Mouse (Mus musculus): ENCODE data around the gene Olfr223. TPM values are rescaled to one million over a fixed set of nuclear protein-coding genes. Genes with fewer than 3 reads are reported as not detected.
A peak's percentile ranks its signal among the peaks of the same experiment; 100 is the strongest.
"Not testable (repeated sequence)": the region's sequence is repeated elsewhere in the genome, so short reads cannot be mapped to it uniquely, and the experiment has no call there.

Olfr223 gene
- total RNA-seq, 2 experiments from 2014 or later = not detected

DNA sequence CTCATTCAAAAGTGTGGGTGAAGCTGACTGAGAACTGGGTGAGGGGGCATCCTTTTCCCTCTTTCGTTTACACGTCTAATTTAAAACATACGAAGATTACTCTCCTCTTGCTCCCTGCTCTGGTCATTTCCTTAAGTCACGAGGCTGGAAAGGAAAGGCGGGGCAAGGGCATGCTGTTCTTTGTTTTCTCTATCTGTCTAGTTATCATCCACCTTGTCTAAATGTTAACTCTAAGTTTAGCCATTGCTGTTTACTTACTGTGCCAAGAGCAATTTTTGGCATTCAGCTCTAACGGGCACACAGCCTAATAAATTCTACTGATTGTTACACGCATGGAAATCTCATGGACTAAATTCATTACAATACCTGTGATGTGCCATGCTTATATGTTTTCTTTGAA, 6.1 kb upstream of the Olfr223 start:
- no peak for ATAC-seq (replicated peaks; ENCODE audit: poor library complexity)

GRCm38 (mm10) chr11:59596950-59597349, 3.9 kb upstream of the Olfr223 start:
- ATAC-seq (replicated peaks; ENCODE audit: poor library complexity) = no peak

DNA sequence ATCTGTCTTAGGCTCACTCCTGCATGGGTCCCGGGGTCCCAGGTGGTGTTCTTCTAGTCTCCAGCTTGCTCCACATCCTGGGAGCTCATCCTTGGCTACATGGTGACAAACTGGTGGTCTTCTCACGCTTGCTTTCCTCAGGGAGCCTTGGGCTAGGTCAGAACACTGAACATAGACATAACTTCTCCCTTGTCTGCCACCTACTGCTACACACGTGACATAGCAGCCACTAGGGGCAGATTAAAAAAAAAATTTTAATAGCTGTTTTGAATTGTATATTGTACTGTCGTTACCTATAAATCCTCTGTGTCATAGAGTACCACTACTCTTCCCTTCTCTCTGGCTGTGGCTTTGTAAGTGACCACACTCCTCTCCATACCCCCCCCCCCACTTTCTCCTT, 3.0 kb upstream of the Olfr223 start:
- peak; percentile 52; the same call in 1 of the 2 replicates for ATAC-seq (replicated peaks; ENCODE audit: poor library complexity)

GRCm38 (mm10) chr11:59589496-59589895, 3.6 kb downstream of the Olfr223 start:
- ATAC-seq (replicated peaks; ENCODE audit: poor library complexity) = no peak

DNA sequence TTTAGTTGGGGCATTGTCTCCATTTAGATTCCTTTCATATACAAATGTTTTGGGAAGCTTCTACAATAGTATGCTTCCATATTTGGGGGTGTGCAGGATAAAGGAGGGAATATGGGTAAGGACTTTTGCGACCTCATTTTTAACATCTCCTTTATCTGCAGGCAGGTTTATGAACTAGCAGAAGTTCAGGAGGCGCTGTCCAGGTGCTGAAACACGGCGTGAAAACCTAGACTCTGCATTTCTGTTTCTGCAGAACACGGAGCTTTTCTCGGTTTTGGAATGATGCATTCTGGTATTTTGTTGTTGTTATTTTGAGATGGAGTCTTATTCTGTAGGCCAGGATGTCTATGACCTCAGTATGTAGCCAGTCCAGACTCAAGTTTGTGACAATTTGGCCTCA, 8.6 kb downstream of the Olfr223 start:
- no peak for ATAC-seq (replicated peaks; ENCODE audit: poor library complexity)

DNA sequence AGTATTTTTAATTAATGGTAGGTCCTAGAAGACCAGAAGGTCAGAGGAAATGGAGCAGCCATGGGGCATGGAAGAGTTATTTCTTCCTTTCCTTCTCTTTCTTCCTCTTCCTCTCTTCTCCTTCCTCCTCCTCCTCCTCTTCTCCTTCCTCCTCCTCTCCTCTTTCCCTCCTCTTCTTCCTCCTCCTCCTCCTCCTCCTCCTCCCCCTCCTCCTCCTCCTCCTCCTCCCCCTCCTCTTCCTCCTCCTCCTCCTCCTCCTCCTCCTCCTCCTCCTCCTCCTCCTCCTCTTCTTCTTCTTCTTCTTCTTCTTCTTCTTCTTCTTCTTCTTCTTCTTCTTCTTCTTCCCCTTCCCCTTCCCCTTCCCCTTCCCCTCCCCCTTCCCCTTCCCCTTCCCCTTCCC, 17.0 kb downstream of the Olfr223 start, which contains the start of gene Olfr222:
Olfr222 (minus strand) TSS at position 101 of the 400 bp plus-strand sequence.
- not testable (repeated sequence) for ATAC-seq (replicated peaks; ENCODE audit: poor library complexity)

DNA sequence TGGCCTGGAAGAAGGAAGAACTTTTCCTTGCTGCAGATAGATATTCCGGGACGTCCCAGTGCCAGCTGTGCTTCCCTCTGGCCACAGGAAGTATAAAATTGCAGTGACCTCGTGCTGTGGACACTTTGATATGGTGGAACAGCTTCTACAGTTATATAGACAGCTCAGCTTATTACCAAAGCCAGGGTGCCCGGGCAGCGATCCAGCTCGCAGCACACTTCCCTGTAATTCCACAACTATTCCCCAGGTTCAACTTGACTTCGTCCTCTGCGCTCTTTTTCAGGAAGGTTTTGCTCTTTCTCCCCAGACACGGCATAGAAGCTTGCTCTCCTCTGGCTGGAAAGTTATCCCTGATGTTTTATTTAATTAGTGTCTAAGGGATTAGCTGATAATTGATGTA, 17.4 kb downstream of the Olfr223 start:
- ATAC-seq (replicated peaks; ENCODE audit: poor library complexity) = no peak

GRCm38 (mm10) chr11:59569306-59569705, 23.8 kb downstream of the Olfr223 start:
- ATAC-seq (replicated peaks; ENCODE audit: poor library complexity) = peak; percentile 54; the same call in 1 of the 2 replicates

- ATAC-seq (replicated peaks; ENCODE audit: poor library complexity) = no peak
These were observed 30.3 kb downstream of the Olfr223 start for GRCm38 (mm10) chr11:59562837-59563236.

- ATAC-seq (replicated peaks; ENCODE audit: poor library complexity) = no peak
These were observed 30.8 kb downstream of the Olfr223 start for GRCm38 (mm10) chr11:59562336-59562735.

DNA sequence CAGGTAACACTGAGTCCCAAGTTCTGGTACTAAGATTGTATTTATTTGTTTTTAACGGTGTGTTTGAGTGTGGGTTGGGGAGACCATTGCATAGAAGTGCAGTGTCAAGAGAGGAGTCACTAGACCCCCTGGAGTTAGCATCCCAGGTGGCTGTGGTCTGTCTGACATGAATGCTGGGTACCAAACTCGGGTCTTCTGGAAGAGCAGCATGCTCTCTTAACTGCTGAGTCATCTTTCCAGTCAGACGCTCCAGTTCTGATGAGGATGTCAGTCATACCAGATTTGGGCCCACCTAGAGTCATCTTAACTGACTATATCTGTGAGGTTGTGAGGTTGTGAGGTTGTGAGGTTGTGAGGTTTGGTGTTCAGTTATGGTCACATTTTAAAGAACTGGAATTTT, 32.2 kb downstream of the Olfr223 start:
- ATAC-seq (replicated peaks; ENCODE audit: poor library complexity) = no peak

GRCm38 (mm10) chr11:59554535-59554934, 38.6 kb downstream of the Olfr223 start:
- ATAC-seq (replicated peaks; ENCODE audit: poor library complexity) = 0 out of 2 replicates have a peak, but pooled peaks have one; percentile 11

DNA sequence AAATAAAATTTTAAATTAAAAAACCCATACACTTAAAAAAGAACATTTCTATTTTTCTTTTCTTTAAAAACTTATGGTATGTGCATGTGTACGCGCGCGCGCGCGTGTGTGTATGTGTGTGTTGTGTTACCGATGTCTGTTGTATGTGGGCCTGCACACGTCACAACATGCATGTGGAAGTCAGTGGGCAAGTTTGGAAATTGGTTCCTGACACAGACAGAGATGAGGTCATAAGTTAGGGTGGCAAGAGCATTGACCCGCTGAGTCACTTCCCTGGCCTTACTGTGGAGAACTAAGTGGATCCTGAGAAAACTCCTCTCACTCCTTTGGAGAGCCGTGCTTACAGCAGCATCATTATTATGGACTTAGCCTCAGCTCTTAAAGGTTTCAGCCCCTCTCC, 39.0 kb downstream of the Olfr223 start:
- ATAC-seq (replicated peaks; ENCODE audit: poor library complexity) = 0 out of 2 replicates have a peak, but pooled peaks have one; percentile 11

DNA sequence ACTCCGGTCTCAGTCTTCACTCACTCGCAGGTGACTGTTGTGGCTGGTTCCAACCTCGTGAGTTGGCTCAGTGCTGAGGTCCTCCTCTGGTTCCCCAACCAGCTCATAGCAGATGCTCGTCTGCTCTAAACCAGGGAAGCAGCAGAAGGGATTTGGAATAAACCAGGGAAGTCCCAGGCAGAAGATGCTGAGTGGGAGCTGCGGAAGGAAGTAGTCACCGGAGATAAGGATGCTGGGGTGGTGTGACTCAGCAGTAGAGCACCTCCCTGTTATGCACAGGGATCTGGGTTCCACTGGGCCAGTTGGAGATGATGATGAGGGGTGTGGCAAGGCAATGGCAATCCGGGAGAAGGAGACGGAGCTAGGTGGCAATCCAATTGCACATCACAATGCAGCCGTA, 49.1 kb downstream of the Olfr223 start:
- ATAC-seq (replicated peaks; ENCODE audit: poor library complexity) = no peak

- peak; percentile 30; the same call in 1 of the 2 replicates for ATAC-seq (replicated peaks; ENCODE audit: poor library complexity)
These were observed 49.7 kb downstream of the Olfr223 start for GRCm38 (mm10) chr11:59543376-59543775.

DNA sequence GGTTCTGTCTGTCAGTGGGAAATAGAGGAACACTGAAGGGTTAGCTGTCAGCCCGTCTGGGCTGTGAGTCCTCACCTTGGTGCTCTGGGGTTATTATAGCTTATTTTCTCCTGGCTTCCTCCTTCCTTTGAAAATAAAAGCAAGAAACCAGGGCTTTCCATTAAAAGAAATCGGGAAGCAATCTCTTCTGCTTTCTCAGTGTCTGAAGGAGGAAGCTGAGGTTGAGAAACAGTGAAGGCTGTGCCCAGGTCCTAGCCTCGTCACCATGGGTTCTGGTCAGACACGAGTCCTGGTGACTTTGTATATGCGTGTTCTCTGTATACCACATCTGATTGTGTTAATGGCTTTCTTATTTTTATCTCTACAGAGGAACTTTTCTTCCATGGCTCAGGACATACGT, 50.6 kb downstream of the Olfr223 start:
- ATAC-seq (replicated peaks; ENCODE audit: poor library complexity) = peak; percentile 64

- peak; percentile 63 for ATAC-seq (replicated peaks; ENCODE audit: poor library complexity)
These were observed 51.8 kb downstream of the Olfr223 start, which contains the start of gene Nlrp3 for GRCm38 (mm10) chr11:59541324-59541723. TSS of gene Nlrp3 (plus strand) at chr11:59541568.

DNA sequence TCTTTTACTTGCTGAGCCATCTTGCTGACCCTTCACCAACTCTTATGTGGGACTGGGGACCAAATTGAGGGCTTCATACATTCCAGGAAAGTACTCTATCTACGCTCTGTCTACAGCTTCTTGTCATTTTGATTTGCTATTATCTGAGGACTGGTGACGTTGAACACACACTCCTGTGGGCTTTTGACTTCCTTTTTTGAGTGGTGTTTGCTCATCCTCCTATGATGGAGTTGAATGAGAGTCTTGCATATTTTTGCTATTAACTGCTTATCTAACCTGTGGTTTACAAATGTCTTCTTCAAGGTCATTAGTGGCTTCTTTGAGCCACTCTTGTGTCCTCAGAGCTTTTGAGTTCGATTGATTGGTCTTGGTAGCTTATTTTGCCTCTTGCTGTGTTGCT, 53.0 kb downstream of the Olfr223 start:
- ATAC-seq (replicated peaks; ENCODE audit: poor library complexity) = no peak

Other genes starting within 250 kb of the Olfr223 start
- not detected in 2 replicates for gene Prss38, start 217.6 kb downstream of the Olfr223 start, total RNA-seq (2015)
- gene Prss38, start 217.6 kb downstream of the Olfr223 start, total RNA-seq (2017) = not detected in 2 replicates
- 4.8 and 5.5 TPM in 2 replicates for gene Jmjd4, start 143.2 kb downstream of the Olfr223 start, total RNA-seq (2015)
- gene Jmjd4, start 143.2 kb downstream of the Olfr223 start, total RNA-seq (2017) = 6.4 TPM in 2 replicates
- 4.9 and 7.0 TPM in 2 replicates for gene Snap47, start 142.1 kb downstream of the Olfr223 start, total RNA-seq (2015)
- gene Snap47, start 142.1 kb downstream of the Olfr223 start, total RNA-seq (2017) = 6.2 and 7.8 TPM in 2 replicates
- 1.8 and 1.9 TPM in 2 replicates for gene Zfp867, start 120.8 kb downstream of the Olfr223 start, total RNA-seq (2015)
- gene Zfp867, start 120.8 kb downstream of the Olfr223 start, total RNA-seq (2017) = 0.58 and 2.7 TPM in 2 replicates
- 15.6 and 15.7 TPM in 2 replicates for gene Zkscan17, start 66.5 kb downstream of the Olfr223 start, total RNA-seq (2015)
- gene Zkscan17, start 66.5 kb downstream of the Olfr223 start, total RNA-seq (2017) = 12.7 and 13.7 TPM in 2 replicates
- 3.0 and 6.9 TPM in 2 replicates for gene Nlrp3, start 51.7 kb downstream of the Olfr223 start, total RNA-seq (2015)
- 5.5 and 8.5 TPM in 2 replicates for gene Nlrp3, start 51.7 kb downstream of the Olfr223 start, total RNA-seq (2017)
- gene Olfr222, start 17.1 kb downstream of the Olfr223 start, total RNA-seq (2015) = not detected in 2 replicates
- not detected in 2 replicates for gene Olfr222, start 17.1 kb downstream of the Olfr223 start, total RNA-seq (2017)
- 32.2 and 36.8 TPM in 2 replicates for gene Mprip, start 68.0 kb upstream of the Olfr223 start, total RNA-seq (2015)
- 69.9 and 72.6 TPM in 2 replicates for gene Mprip, start 68.0 kb upstream of the Olfr223 start, total RNA-seq (2017)
- 0.37 and 1.1 TPM in 2 replicates for gene Pld6, start 194.4 kb upstream of the Olfr223 start, total RNA-seq (2015)
- gene Pld6, start 194.4 kb upstream of the Olfr223 start, total RNA-seq (2017) = 0.91 and 1.3 TPM in 2 replicates
- 11.1 and 15.6 TPM in 2 replicates for gene Flcn, start 216.7 kb upstream of the Olfr223 start, total RNA-seq (2015)
- gene Flcn, start 216.7 kb upstream of the Olfr223 start, total RNA-seq (2017) = 15.8 and 18.4 TPM in 2 replicates
- gene Nt5m, start 246.2 kb upstream of the Olfr223 start, total RNA-seq (2015) = 12.4 and 18.8 TPM in 2 replicates
- gene Nt5m, start 246.2 kb upstream of the Olfr223 start, total RNA-seq (2017) = 15.1 and 15.7 TPM in 2 replicates
- gene Cops3, start 246.5 kb upstream of the Olfr223 start, total RNA-seq (2015) = 222 and 236 TPM in 2 replicates
- gene Cops3, start 246.5 kb upstream of the Olfr223 start, total RNA-seq (2017) = 201 and 214 TPM in 2 replicates

All from megakaryocyte progenitor cell, adult 5-6 weeks (primary cell).